Mouse (Mus musculus): ENCODE results near the gene Cpox. TPM values are rescaled to one million over a fixed set of nuclear protein-coding genes. Genes with fewer than 3 reads are reported as not detected.
A peak's percentile ranks its signal among the peaks of the same experiment; 100 is the strongest.
"Not testable (repeated sequence)": the region's sequence is repeated elsewhere in the genome, so short reads cannot be mapped to it uniquely, and the experiment has no call there.

The Cpox gene
- polyA plus RNA-seq, 1 experiment from 2014 or later: 178 TPM

DNA sequence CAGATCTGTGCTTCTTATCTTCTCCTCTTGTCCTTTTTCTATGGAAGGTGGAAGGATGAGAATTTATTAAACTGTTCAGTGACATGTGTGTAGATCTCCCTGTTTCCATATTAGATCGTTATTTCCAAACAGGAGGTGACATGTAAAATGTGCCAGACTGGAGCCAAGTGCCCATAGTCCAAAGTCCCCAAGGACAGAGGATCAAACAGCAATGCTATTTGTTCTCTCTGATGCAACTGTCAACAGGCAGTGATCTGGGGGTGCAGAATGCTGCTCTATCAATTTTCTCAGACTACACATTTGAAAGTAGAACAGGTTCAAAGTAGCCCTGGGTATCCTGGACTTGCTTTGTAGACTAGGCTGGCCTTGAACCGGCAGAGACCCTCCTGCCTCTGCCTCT lies 6.3 kb upstream of the Cpox start:
- WGBS (ENCODE audit: insufficient replicate concordance): 78% methylated on average over 2 of the region's 2 CpGs
- no peak overlapping the region for H3K4me2 ChIP-seq (ENCODE audit: low read depth, low read length)
- H3K36me3 ChIP-seq (replicated peaks; ENCODE audit: insufficient read depth, low read length): no peaks in the 10 kb centered on the region
- peak; percentile 58 for ATAC-seq
- H3K9me3 ChIP-seq (ENCODE audit: low read length): no peaks in the 10 kb centered on the region
- DNase-seq: no peak
- H3K9ac ChIP-seq (replicated peaks): peak overlapping the region; percentile 45; the same call in 1 of the 2 replicates
- H3K4me1 ChIP-seq (ENCODE audit: insufficient read depth): peaks cover 36% of the 10 kb centered on the region
- H3K27me3 ChIP-seq (ENCODE audit: insufficient read depth, low read length): no peaks in the 10 kb centered on the region
- H3K27ac ChIP-seq (ENCODE audit: low read depth): peak overlapping the region; percentile 91
- peak; percentile 85 for TF ChIP-seq EP300 (IDR thresholded peaks at IDR 0.05; ENCODE audit: low read depth)
- TF ChIP-seq CTCF (IDR thresholded peaks at IDR 0.05; ENCODE audit: low read depth): no peak
- H3K4me3 ChIP-seq (ENCODE audit: low read depth, low read length): no peak overlapping the region

DNA sequence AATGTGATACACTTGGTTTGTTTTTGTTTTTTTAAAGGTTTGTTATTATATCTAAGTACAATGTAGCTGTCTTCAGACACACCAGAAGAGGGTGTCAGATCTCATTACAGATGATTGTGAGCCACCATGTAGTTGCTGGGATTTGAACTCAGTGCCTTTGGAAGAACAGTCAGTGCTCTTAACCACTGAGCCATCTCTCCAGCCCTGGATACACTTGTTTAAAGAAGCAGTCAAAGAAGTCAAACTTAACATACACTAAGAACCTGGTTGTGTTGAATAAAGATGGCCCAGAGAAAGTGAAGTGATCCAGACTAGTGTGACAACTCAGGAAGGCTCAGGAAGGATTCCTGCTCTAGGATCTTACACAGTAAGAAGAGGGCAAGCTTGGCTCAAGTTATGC lies 5.0 kb upstream of the Cpox start:
- not testable (repeated sequence) for ATAC-seq

DNA sequence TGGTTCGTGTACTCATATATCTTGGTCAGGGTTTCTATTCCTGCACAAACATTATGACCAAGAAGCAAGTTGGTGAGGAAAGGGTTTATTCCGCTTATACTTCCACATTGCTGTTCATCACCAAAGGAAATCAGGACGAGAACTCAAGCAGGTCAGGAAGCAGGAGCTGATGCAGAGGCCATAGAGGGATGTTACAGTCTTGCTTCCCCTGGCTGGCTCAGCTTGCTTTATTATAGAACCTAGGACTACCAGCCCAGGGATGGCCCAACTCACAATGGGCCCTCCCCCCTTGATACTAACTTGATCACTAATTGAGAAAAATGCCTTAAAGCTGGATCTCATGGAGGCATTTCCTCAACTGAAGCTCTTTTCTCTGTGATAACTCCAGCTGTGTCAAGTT lies 3.4 kb upstream of the Cpox start:
- not testable (repeated sequence) for H3K4me3 ChIP-seq (ENCODE audit: low read depth, low read length); H3K9me3 ChIP-seq (ENCODE audit: low read length); H3K9ac ChIP-seq (replicated peaks); H3K36me3 ChIP-seq (replicated peaks; ENCODE audit: insufficient read depth, low read length); DNase-seq; H3K27me3 ChIP-seq (ENCODE audit: insufficient read depth, low read length); ATAC-seq; H3K27ac ChIP-seq (ENCODE audit: low read depth); H3K4me2 ChIP-seq (ENCODE audit: low read depth, low read length)
- WGBS (ENCODE audit: insufficient replicate concordance): 82% methylated on average over 3 of the region's 3 CpGs
- peaks cover 19% of the 10 kb centered on the region for H3K4me1 ChIP-seq (ENCODE audit: insufficient read depth)

More for the DNA sequence above, 5.0 kb upstream of the Cpox start:
- H3K9me3 ChIP-seq (ENCODE audit: low read length); H3K9ac ChIP-seq (replicated peaks); H3K4me3 ChIP-seq (ENCODE audit: low read depth, low read length); H3K4me2 ChIP-seq (ENCODE audit: low read depth, low read length); H3K27me3 ChIP-seq (ENCODE audit: insufficient read depth, low read length); H3K36me3 ChIP-seq (replicated peaks; ENCODE audit: insufficient read depth, low read length); DNase-seq: not testable (repeated sequence)
- H3K4me1 ChIP-seq (ENCODE audit: insufficient read depth): peaks cover 34% of the 10 kb centered on the region
- H3K27ac ChIP-seq (ENCODE audit: low read depth): 0 out of 2 replicates have a peak overlapping the region, but pooled peaks have one; percentile 14

DNA sequence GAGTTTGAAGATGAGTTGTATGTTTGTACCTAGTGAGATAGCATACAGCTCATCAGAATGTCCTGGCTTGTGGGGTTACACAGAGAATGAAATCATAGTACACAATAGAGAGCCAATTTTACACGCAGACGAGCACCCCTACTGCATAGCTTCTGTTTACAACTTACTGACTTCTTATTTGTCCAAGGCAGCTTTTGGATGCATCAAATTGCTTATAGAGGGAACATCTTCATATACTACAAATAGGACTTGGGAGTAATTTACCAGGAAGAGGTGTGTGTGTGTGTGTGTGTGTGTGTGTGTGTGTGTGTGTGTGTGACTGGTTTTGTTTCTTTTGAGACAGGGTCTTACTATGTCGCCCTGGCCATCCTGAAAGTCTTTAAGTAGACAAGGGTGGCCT lies 1.5 kb upstream of the Cpox start:
- H3K9ac ChIP-seq (replicated peaks): peak overlapping the region; percentile 18; the same call in 1 of the 2 replicates
- H3K27me3 ChIP-seq (ENCODE audit: insufficient read depth, low read length): no peaks in the 10 kb centered on the region
- 53% methylated on average over 3 of the region's 3 CpGs for WGBS (ENCODE audit: insufficient replicate concordance)
- H3K27ac ChIP-seq (ENCODE audit: low read depth): peak overlapping the region; percentile 98
- H3K4me1 ChIP-seq (ENCODE audit: insufficient read depth): peaks cover 16% of the 10 kb centered on the region
- H3K4me2 ChIP-seq (ENCODE audit: low read depth, low read length): peak overlapping the region; percentile 77
- no peak for DNase-seq
- TF ChIP-seq CTCF (IDR thresholded peaks at IDR 0.05; ENCODE audit: low read depth): no peak
- TF ChIP-seq EP300 (IDR thresholded peaks at IDR 0.05; ENCODE audit: low read depth): no peak
- no peak overlapping the region for H3K4me3 ChIP-seq (ENCODE audit: low read depth, low read length)
- no peak for ATAC-seq
- peaks cover 13% of the 10 kb centered on the region for H3K36me3 ChIP-seq (replicated peaks; ENCODE audit: insufficient read depth, low read length)
- no peaks in the 10 kb centered on the region for H3K9me3 ChIP-seq (ENCODE audit: low read length)

DNA sequence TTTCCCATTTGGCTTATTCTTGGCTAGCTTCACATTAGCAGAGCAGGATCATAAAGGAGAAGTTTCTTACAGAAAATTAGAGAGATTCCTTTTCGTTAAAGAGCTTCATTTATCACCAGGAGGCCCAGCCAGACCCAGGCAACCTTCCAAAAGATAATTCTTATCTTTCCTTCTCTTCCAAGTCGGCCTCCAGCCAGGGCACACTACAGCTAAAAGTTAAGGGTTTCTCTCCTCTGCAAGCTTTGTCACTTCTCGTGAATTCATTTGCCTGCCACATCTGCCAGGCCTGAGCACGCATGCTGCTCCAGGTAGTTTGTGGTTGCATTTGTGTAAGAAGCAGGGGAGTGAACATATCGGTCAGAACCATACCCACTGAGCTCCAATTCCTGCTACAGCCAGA lies 828 bp upstream of the Cpox start:
- ATAC-seq: peak; percentile 6; the same call in 1 of the 2 replicates
- peak overlapping the region; percentile 98 for H3K27ac ChIP-seq (ENCODE audit: low read depth)
- H3K9me3 ChIP-seq (ENCODE audit: low read length): no peaks in the 10 kb centered on the region
- peaks cover 16% of the 10 kb centered on the region for H3K4me1 ChIP-seq (ENCODE audit: insufficient read depth)
- peak overlapping the region; percentile 77 for H3K4me2 ChIP-seq (ENCODE audit: low read depth, low read length)
- WGBS (ENCODE audit: insufficient replicate concordance): 25% methylated on average over 5 of the region's 5 CpGs
- no peaks in the 10 kb centered on the region for H3K27me3 ChIP-seq (ENCODE audit: insufficient read depth, low read length)
- TF ChIP-seq EP300 (IDR thresholded peaks at IDR 0.05; ENCODE audit: low read depth) (peak; percentile 96), CTCF (IDR thresholded peaks at IDR 0.05; ENCODE audit: low read depth) (no peak)
- H3K36me3 ChIP-seq (replicated peaks; ENCODE audit: insufficient read depth, low read length): peaks cover 20% of the 10 kb centered on the region
- peak; percentile 49 for DNase-seq
- peak overlapping the region; percentile 96 for H3K9ac ChIP-seq (replicated peaks)
- H3K4me3 ChIP-seq (ENCODE audit: low read depth, low read length): peak overlapping the region; percentile 92; the same call in 1 of the 2 replicates

DNA sequence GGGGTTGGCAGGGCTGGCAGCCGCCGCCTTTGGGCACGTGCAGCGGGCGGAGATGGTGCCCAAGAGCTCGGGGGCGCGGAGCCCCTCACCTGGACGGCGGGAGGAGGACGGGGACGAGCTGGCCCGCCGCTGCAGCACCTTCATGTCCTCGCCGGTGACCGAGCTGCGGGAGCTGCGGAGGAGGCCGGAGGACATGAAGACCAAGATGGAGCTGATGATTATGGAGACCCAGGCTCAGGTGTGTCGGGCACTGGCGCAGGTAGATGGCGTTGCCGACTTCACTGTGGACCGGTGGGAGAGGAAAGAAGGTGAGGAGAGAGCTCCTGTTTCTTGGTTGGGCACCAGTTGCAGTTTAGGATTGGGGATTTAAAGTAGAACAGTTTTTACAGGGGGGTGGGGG lies 551 bp downstream of the Cpox start:
- TF ChIP-seq CTCF (IDR thresholded peaks at IDR 0.05; ENCODE audit: low read depth) (0 out of 2 replicates have a peak, but pooled peaks have one; percentile 9), EP300 (IDR thresholded peaks at IDR 0.05; ENCODE audit: low read depth) (no peak)
- ATAC-seq: peak; percentile 2; the same call in 1 of the 2 replicates
- 0% methylated on average over 25 of the region's 25 CpGs for WGBS (ENCODE audit: insufficient replicate concordance)

More for the DNA sequence above, 551 bp downstream of the Cpox start:
- DNase-seq: no peak
- peak overlapping the region; percentile 96 for H3K9ac ChIP-seq (replicated peaks)
- no peaks in the 10 kb centered on the region for H3K27me3 ChIP-seq (ENCODE audit: insufficient read depth, low read length)
- H3K4me1 ChIP-seq (ENCODE audit: insufficient read depth): peaks cover 21% of the 10 kb centered on the region
- H3K9me3 ChIP-seq (ENCODE audit: low read length): no peaks in the 10 kb centered on the region
- H3K4me3 ChIP-seq (ENCODE audit: low read depth, low read length): peak overlapping the region; percentile 92
- H3K27ac ChIP-seq (ENCODE audit: low read depth): peak overlapping the region; percentile 98
- H3K36me3 ChIP-seq (replicated peaks; ENCODE audit: insufficient read depth, low read length): peaks cover 31% of the 10 kb centered on the region
- peak overlapping the region; percentile 77 for H3K4me2 ChIP-seq (ENCODE audit: low read depth, low read length)
